Mouse (Mus musculus) neural tube, embryonic 14.5 days (tissue): Measurements from ENCODE around the gene 0610010K14Rik. TPM values are rescaled to one million over a fixed set of nuclear protein-coding genes. Genes with fewer than 3 reads are reported as not detected.

ENCODE experiments used
- ATAC-seq: fragments of 200-750 bp; cut with Nextera tagmentation; 2 replicates; pipeline ENCODE4 v1.8.0; 2017; ENCODE audit warnings: low read depth, mild to moderate bottlenecking, moderate TSS enrichment, moderate library complexity
- H3K27ac ChIP-seq: fragments of 300-500 bp; sonication (generic); 2 replicates; pipeline ENCODE4 v1.5.1; 2014; ENCODE audit warnings: low read depth, mild to moderate bottlenecking, control low read depth, low read length, moderate library complexity, mixed read lengths
- H3K27me3 ChIP-seq: fragments of 300-500 bp; sonication (generic); 2 replicates; pipeline ENCODE4 v1.6.1; 2014; ENCODE audit warnings: low read length; ENCODE audit not compliant: control insufficient read depth, insufficient read depth
- H3K36me3 ChIP-seq: fragments of 300-500 bp; sonication (generic); 2 replicates; pipeline ENCODE4 v1.6.1; 2014; ENCODE audit warnings: low read length, mixed read lengths; ENCODE audit not compliant: control insufficient read depth, insufficient read depth
- H3K4me1 ChIP-seq: fragments of 300-500 bp; sonication (generic); 2 replicates; pipeline ENCODE4 v1.6.1; 2014; ENCODE audit warnings: low read length; ENCODE audit not compliant: control insufficient read depth, insufficient read depth
- H3K4me2 ChIP-seq: fragments of 300-500 bp; sonication (generic); 2 replicates; pipeline ENCODE4 v1.6.1; 2014; ENCODE audit warnings: mild to moderate bottlenecking, low read depth, low read length, control low read depth
- H3K4me3 ChIP-seq: fragments of 300-500 bp; sonication (generic); 2 replicates; pipeline ENCODE4 v1.5.1; 2014; ENCODE audit warnings: low read depth, low read length, control low read depth, mixed read lengths
- H3K9ac ChIP-seq: fragments of 300-500 bp; sonication (generic); replicated peaks from 2 replicates; pipeline ENCODE4 v1.6.1; 2014; ENCODE audit warnings: low read depth, mild to moderate bottlenecking, control low read depth, low read length, mixed read lengths
- H3K9me3 ChIP-seq: fragments of 300-500 bp; sonication (generic); 2 replicates; pipeline ENCODE4 v1.6.1; 2016; ENCODE audit warnings: low read length; ENCODE audit not compliant: control insufficient read depth
- WGBS: fragments of 180-500 bp; shearing (Covaris S2); extraction: QIAGEN DNeasy Blood & Tissue Kit; methylation state at CpG from one replicate; pipeline ENCODE4 v1.1.7; 2014; 5-methylcytosine and 5-hydroxymethylcytosine counted together
- polyA plus RNA-seq: library from polyadenylated mRNA; unstranded; fragments of >200 nt; fragmentation: Nextera tagmentation; extraction: Ambion mirVana; gene quantifications from 2 replicates; pipeline ENCODE4 v1.2.1, GENCODE M21; 2014

0610010K14Rik gene
- polyA plus RNA-seq, 1 experiment from 2014 or later, result 161 TPM

DNA sequence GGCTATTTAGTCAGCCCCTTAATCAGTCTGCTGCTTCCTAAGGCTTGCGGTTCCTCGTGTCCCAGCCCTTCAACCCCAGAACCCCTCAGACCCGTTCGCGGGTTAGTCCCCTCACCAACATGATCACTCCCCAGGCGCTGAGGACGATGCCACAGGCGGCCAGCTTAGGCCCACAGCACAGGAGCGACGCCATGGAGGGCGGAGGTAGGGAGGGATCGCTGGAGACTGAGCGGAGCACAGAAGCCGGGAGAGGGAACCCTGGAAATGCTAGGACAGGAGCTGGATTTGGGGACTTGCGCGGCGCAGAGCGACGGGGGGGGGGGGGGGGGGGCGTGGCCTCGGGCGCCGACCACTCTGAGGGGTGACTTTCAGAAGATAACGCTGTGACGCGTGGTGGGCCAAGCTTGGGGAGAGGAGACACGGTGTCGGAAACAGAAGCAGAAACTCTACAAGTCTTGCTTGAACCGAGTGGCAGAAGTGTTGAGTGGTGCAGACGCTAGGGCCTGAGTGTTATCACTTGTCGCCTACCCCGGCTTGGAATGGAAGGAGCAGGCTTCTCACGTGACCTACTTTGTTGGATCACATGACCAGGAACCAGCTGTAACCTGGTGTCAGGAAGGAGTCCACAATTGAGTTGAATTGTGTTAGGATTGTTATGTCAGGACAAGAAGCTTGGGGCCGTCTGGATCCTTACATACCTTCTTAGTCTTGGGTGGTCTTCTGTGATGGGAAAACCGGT lies 2.0 kb upstream of the 0610010K14Rik start, which contains the start of the genes Gm21988 and Rnasek:
Gene Gm21988, minus strand, starts transcription at position 290 of the 739 bp plus-strand sequence.
Gene Rnasek, minus strand, starts transcription at position 302 of the 739 bp plus-strand sequence.
- peaks cover 9% of the 10 kb centered on the region; the same call in 1 of the 2 replicates for H3K36me3 ChIP-seq
- WGBS, result under 1% methylated on average over 29 of the region's 35 CpGs
- peak within 1 kb of the TSS; percentile 93 for H3K4me3 ChIP-seq
- ATAC-seq, result peak; percentile 44
- peaks cover 27% of the 10 kb centered on the region for H3K4me1 ChIP-seq
- H3K27me3 ChIP-seq, result no peaks in the 10 kb centered on the region
- no peaks in the 10 kb centered on the region for H3K9me3 ChIP-seq
- peak within 1 kb of the TSS; percentile 80 for H3K27ac ChIP-seq
- peak within 1 kb of the TSS; percentile 99 for H3K4me2 ChIP-seq
- peak within 1 kb of the TSS; percentile 85 for H3K9ac ChIP-seq

DNA sequence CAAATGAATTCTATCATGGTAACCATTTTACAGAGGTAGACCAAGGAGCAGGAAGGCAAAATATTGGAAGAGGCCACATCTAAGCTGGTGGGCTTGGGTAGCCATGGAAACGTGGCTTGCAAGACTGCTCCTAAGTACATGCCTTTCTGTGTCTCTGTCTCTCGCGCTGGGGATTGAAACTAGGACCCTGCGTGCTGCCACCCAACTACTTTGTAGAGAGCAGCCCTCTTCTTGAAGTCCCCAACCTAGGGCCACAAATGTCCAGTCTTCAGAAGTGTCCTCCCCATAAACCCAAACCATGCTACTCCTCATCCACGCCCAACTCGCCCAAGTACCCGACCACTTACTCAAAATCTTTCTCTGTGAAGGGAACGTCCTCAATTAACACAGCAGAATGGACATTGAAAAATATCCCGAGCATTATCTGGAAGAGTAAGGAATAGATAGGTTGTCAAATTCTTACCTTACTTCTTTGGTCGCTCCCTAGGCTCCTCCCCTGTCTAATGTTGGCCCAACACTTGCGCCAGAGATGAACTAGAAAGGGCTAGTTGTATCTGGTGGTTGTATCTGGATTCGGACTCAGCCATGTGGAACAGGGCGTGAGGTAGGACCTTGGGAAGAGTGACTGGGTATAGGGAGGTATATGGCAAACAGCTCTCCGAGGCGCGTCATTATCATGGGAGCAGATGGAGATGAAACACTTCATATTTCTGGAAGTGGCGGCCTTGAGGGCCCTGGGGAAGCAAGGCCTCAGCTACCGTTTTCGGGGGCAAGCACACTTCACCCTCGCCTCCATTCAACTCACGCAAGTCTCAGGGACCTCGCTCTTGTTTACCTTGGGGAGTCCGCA lies 1.1 kb upstream of the 0610010K14Rik start:
- H3K4me3 ChIP-seq, result peak overlapping the region; percentile 93
- peaks cover 27% of the 10 kb centered on the region for H3K4me1 ChIP-seq
- WGBS, result 15% methylated on average over 23 of the region's 23 CpGs
- peak overlapping the region; percentile 85 for H3K9ac ChIP-seq
- H3K27ac ChIP-seq, result peak overlapping the region; percentile 93
- no peak for ATAC-seq
- peaks cover 11% of the 10 kb centered on the region; the same call in 1 of the 2 replicates for H3K36me3 ChIP-seq
- H3K4me2 ChIP-seq, result peak overlapping the region; percentile 99
- H3K27me3 ChIP-seq, result no peaks in the 10 kb centered on the region
- no peaks in the 10 kb centered on the region for H3K9me3 ChIP-seq

GRCm38 (mm10) chr11:70236717-70237116 lies 997 bp downstream of the 0610010K14Rik start:
- H3K9me3 ChIP-seq, result no peaks in the 10 kb centered on the region
- WGBS, result 27% methylated on average over 7 of the region's 7 CpGs
- ATAC-seq, result no peak
- peak overlapping the region; percentile 93 for H3K27ac ChIP-seq
- H3K27me3 ChIP-seq, result no peaks in the 10 kb centered on the region
- H3K9ac ChIP-seq, result peak overlapping the region; percentile 76
- H3K4me2 ChIP-seq, result peak overlapping the region; percentile 99
- H3K4me3 ChIP-seq, result peak overlapping the region; percentile 93
- H3K36me3 ChIP-seq, result peaks cover 11% of the 10 kb centered on the region; the same call in 1 of the 2 replicates
- peaks cover 27% of the 10 kb centered on the region for H3K4me1 ChIP-seq

GRCm38 (mm10) chr11:70235254-70235900 lies 2.3 kb downstream of the 0610010K14Rik start:
- Histone ChIP-seq H3K36me3 (peaks cover 11% of the 10 kb centered on the region; the same call in 1 of the 2 replicates), H3K9me3 (no peaks in the 10 kb centered on the region), H3K4me3 (no peak overlapping the region), H3K27ac (no peak overlapping the region), H3K9ac (no peak overlapping the region), H3K27me3 (no peaks in the 10 kb centered on the region), H3K4me2 (no peak overlapping the region), H3K4me1 (peaks cover 23% of the 10 kb centered on the region)
- WGBS, result 95% methylated on average over 12 of the region's 12 CpGs
- ATAC-seq, result no peak

- WGBS, result 90% methylated on average over 7 of the region's 8 CpGs
- Histone ChIP-seq H3K4me1 (peaks cover 21% of the 10 kb centered on the region), H3K9ac (no peak overlapping the region), H3K27ac (no peak overlapping the region), H3K36me3 (peaks cover 11% of the 10 kb centered on the region; the same call in 1 of the 2 replicates), H3K4me3 (no peak overlapping the region), H3K9me3 (no peaks in the 10 kb centered on the region), H3K27me3 (peaks cover 2% of the 10 kb centered on the region; the same call in 1 of the 2 replicates), H3K4me2 (no peak overlapping the region)
- no peak for ATAC-seq
Observed at GRCm38 (mm10) chr11:70234497-70234896, 3.2 kb downstream of the 0610010K14Rik start.

- Histone ChIP-seq H3K9ac (no peak overlapping the region), H3K4me1 (peaks cover 20% of the 10 kb centered on the region), H3K27ac (no peak overlapping the region), H3K9me3 (no peaks in the 10 kb centered on the region), H3K36me3 (peaks cover 11% of the 10 kb centered on the region; the same call in 1 of the 2 replicates), H3K27me3 (peaks cover 4% of the 10 kb centered on the region), H3K4me3 (no peak overlapping the region), H3K4me2 (no peak overlapping the region)
- WGBS, result 64% methylated on average over 5 of the region's 5 CpGs
- ATAC-seq, result no peak
Observed at GRCm38 (mm10) chr11:70234037-70234436, 3.7 kb downstream of the 0610010K14Rik start.

- peak overlapping the region; percentile 23; the same call in 1 of the 2 replicates for H3K4me3 ChIP-seq
- no peak overlapping the region for H3K27ac ChIP-seq
- peaks cover 12% of the 10 kb centered on the region for H3K4me1 ChIP-seq
- peak overlapping the region; percentile 41 for H3K9ac ChIP-seq
- ATAC-seq, result no peak
- peak overlapping the region; percentile 37 for H3K4me2 ChIP-seq
- H3K36me3 ChIP-seq, result peaks cover 11% of the 10 kb centered on the region; the same call in 1 of the 2 replicates
- peaks cover 6% of the 10 kb centered on the region for H3K27me3 ChIP-seq
- no peaks in the 10 kb centered on the region for H3K9me3 ChIP-seq
- WGBS, result 32% methylated on average over 8 of the region's 8 CpGs
Observed at GRCm38 (mm10) chr11:70233016-70233415, 4.7 kb downstream of the 0610010K14Rik start.

DNA sequence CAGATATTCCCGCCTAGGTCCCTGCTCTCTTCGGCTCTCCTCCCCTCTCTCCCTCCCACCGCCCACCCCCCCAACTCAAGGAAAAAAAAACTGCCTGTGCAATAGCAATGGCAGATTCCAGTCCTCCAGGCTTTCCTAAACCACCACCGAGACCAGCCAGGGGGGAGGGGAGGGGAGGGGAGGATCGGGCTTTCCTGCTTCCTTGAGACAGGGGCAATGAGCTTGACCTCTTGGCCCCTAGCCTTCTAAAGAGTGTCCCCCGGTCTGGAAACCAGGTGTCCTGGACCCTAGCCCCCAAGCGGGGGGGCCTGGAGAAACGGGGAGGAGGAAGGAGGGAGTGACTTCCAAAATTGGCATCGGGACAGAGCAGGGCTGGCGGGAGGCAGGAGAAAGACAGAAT lies 5.2 kb downstream of the 0610010K14Rik start:
- peak overlapping the region; percentile 23 for H3K4me3 ChIP-seq
- WGBS, result 9% methylated on average over 8 of the region's 10 CpGs
- no peaks in the 10 kb centered on the region for H3K9me3 ChIP-seq
- H3K27me3 ChIP-seq, result peaks cover 10% of the 10 kb centered on the region
- no peak for ATAC-seq
- H3K27ac ChIP-seq, result no peak overlapping the region
- H3K9ac ChIP-seq, result peak overlapping the region; percentile 41
- H3K4me2 ChIP-seq, result peak overlapping the region; percentile 37
- peaks cover 11% of the 10 kb centered on the region; the same call in 1 of the 2 replicates for H3K36me3 ChIP-seq
- H3K4me1 ChIP-seq, result peaks cover 12% of the 10 kb centered on the region
